Mouse (Mus musculus) limb, embryonic 12.5 days (tissue): Measurements from ENCODE around the gene Fam155a. TPM values are rescaled to one million over a fixed set of nuclear protein-coding genes. Genes with fewer than 3 reads are reported as not detected.

Experiments used
- ATAC-seq: fragments of 200-750 bp; cut with Nextera tagmentation; 2 replicates; pipeline ENCODE4 v1.8.0; 2017; ENCODE audit warnings: low read depth, moderate TSS enrichment; ENCODE audit not compliant: insufficient number of reproducible peaks, insufficient read depth, low FRiP score, low TSS enrichment
- H3K27ac ChIP-seq: fragments of 300-500 bp; sonication (generic); 2 replicates; pipeline ENCODE4 v1.5.1; 2016; ENCODE audit warnings: mild to moderate bottlenecking, moderate library complexity
- H3K27me3 ChIP-seq: fragments of 300-500 bp; sonication (generic); 2 replicates; pipeline ENCODE4 v1.6.1; 2016; ENCODE audit warnings: mild to moderate bottlenecking, moderate library complexity
- H3K36me3 ChIP-seq: fragments of 300-500 bp; sonication (generic); 2 replicates; pipeline ENCODE4 v1.6.1; 2016; ENCODE audit warnings: mild to moderate bottlenecking, moderate library complexity
- H3K4me1 ChIP-seq: fragments of 300-500 bp; sonication (generic); replicated peaks from 2 replicates; pipeline ENCODE4 v1.6.1; 2016
- H3K4me2 ChIP-seq: fragments of 300-500 bp; sonication (generic); 2 replicates; pipeline ENCODE4 v1.6.1; 2016; ENCODE audit warnings: mild to moderate bottlenecking, moderate library complexity
- H3K4me3 ChIP-seq: fragments of 300-500 bp; sonication (generic); replicated peaks from 2 replicates; pipeline ENCODE4 v1.5.1; 2016; ENCODE audit warnings: mild to moderate bottlenecking
- H3K9ac ChIP-seq: fragments of 300-500 bp; sonication (generic); replicated peaks from 2 replicates; pipeline ENCODE4 v1.6.1; 2016; ENCODE audit warnings: mild to moderate bottlenecking, moderate library complexity
- H3K9me3 ChIP-seq: fragments of 300-500 bp; sonication (generic); 2 replicates; pipeline ENCODE4 v1.6.1; 2016; ENCODE audit warnings: mild to moderate bottlenecking, moderate library complexity
- WGBS: fragments of 180-500 bp; shearing (Covaris S2); methylation state at CpG from one replicate; pipeline ENCODE4 v1.1.7; 2016; 5-methylcytosine and 5-hydroxymethylcytosine counted together
- polyA plus RNA-seq: library from polyadenylated mRNA; unstranded; fragments of >200 nt; fragmentation: Nextera tagmentation; extraction: Ambion mirVana; gene quantifications from 2 replicates; pipeline ENCODE4 v1.2.1, GENCODE M21; 2016

Gene Fam155a
- polyA plus RNA-seq, 1 experiment from 2014 or later: 0.99 TPM

DNA sequence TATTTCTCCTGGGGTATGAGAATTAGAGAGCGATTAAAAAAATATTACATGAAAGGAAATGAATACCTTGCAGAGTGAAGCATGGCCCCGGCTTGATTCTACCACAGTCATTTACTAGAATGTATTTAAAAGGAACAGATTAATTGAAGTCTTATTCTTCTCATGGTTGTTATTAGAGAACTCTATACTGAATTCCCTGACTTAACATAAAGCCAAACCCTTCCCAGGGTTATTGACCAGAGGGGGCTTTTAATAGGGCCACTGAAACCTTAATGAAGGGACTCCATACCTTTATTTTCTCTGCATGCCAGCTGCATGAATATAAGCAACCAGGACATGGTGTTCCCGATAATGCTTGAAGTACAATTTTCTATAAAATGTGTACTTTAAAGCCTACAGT lies 221.8 kb downstream of the Fam155a start:
- H3K27ac ChIP-seq: no peak overlapping the region
- H3K4me2 ChIP-seq: no peak overlapping the region
- no peaks in the 10 kb centered on the region for H3K36me3 ChIP-seq
- H3K4me3 ChIP-seq: no peak overlapping the region
- peak; percentile 71; the same call in 1 of the 2 replicates for ATAC-seq
- no peaks in the 10 kb centered on the region for H3K9me3 ChIP-seq
- H3K27me3 ChIP-seq: no peaks in the 10 kb centered on the region
- no peaks in the 10 kb centered on the region for H3K4me1 ChIP-seq
- 57% methylated on average over 3 of the region's 3 CpGs for WGBS
- no peak overlapping the region for H3K9ac ChIP-seq

GRCm38 (mm10) chr8:9547558-9547954 lies 223.4 kb downstream of the Fam155a start:
- 65% methylated on average over 2 of the region's 2 CpGs for WGBS
- H3K4me3 ChIP-seq: no peak overlapping the region
- H3K36me3 ChIP-seq: no peaks in the 10 kb centered on the region
- no peaks in the 10 kb centered on the region for H3K27me3 ChIP-seq
- H3K9me3 ChIP-seq: no peaks in the 10 kb centered on the region
- ATAC-seq: no peak
- no peak overlapping the region for H3K9ac ChIP-seq
- no peak overlapping the region for H3K4me2 ChIP-seq
- H3K27ac ChIP-seq: no peak overlapping the region
- H3K4me1 ChIP-seq: no peaks in the 10 kb centered on the region

- Histone ChIP-seq H3K4me2 (no peak overlapping the region), H3K4me3 (no peak overlapping the region), H3K27me3 (no peaks in the 10 kb centered on the region), H3K4me1 (no peaks in the 10 kb centered on the region), H3K36me3 (no peaks in the 10 kb centered on the region), H3K27ac (no peak overlapping the region), H3K9me3 (no peaks in the 10 kb centered on the region), H3K9ac (no peak overlapping the region)
- 78% methylated on average over 6 of the region's 6 CpGs for WGBS
- ATAC-seq: no peak
These were observed 223.9 kb downstream of the Fam155a start for GRCm38 (mm10) chr8:9546919-9547557.

DNA sequence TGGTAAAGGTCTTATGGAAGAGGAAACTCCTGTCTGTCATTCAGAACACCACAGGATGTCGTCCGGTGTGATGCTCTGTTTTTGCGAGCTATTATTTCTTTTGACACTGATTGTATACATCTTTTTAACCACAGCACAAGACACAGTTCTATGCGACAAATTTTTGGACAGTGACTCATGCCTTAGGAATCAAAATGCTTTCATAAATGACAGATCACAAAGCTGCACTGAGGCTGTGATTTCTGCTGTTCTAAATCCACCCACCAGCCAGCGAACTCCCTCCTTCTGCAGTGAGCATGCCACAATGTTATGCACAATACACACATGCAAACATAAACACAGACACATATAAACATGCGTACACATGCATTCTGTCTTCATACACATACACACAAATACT lies 224.5 kb downstream of the Fam155a start:
- no peaks in the 10 kb centered on the region for H3K27me3 ChIP-seq
- no peaks in the 10 kb centered on the region for H3K4me1 ChIP-seq
- no peak overlapping the region for H3K9ac ChIP-seq
- no peak overlapping the region for H3K27ac ChIP-seq
- ATAC-seq: no peak
- no peak overlapping the region for H3K4me3 ChIP-seq
- H3K36me3 ChIP-seq: no peaks in the 10 kb centered on the region
- H3K4me2 ChIP-seq: no peak overlapping the region
- no peaks in the 10 kb centered on the region for H3K9me3 ChIP-seq
- 86% methylated on average over 6 of the region's 6 CpGs for WGBS

DNA sequence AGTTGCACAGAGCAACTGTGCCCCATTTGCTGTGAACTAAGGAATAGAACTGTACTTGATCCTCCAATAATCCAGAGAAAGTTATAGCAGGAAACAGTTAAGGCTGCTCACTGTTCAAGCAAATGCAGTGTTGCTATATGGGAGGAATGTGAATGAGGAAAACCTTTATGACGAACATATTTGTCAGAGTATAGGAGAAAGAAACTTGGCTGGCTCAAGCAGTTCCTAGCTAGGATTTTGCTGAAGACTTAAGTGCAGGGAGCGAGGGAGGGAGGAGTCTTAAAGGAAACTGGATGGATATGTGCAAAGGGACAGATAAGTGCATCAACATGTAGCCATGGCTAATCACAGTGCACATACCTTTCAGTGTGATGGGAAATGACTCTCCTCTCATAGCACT lies 225.3 kb downstream of the Fam155a start:
- Histone ChIP-seq H3K27me3 (no peaks in the 10 kb centered on the region), H3K27ac (no peak overlapping the region), H3K36me3 (no peaks in the 10 kb centered on the region), H3K4me1 (no peaks in the 10 kb centered on the region), H3K4me3 (no peak overlapping the region), H3K4me2 (no peak overlapping the region), H3K9me3 (no peaks in the 10 kb centered on the region), H3K9ac (no peak overlapping the region)
- WGBS: 72% methylated on average over 2 of the region's 2 CpGs
- no peak for ATAC-seq

- H3K9me3 ChIP-seq: peaks cover 3% of the 10 kb centered on the region; the same call in 1 of the 2 replicates
These were observed 235.1 kb downstream of the Fam155a start for GRCm38 (mm10) chr8:9535730-9536372.

GRCm38 (mm10) chr8:9526515-9526914 lies 244.4 kb downstream of the Fam155a start:
- no peaks in the 10 kb centered on the region for H3K4me1 ChIP-seq
- H3K9me3 ChIP-seq: peaks cover 5% of the 10 kb centered on the region; the same call in 1 of the 2 replicates
- H3K9ac ChIP-seq: no peak overlapping the region
- H3K4me3 ChIP-seq: no peak overlapping the region
- WGBS: 79% methylated on average over 3 of the region's 3 CpGs
- H3K27ac ChIP-seq: no peak overlapping the region
- no peaks in the 10 kb centered on the region for H3K27me3 ChIP-seq
- H3K4me2 ChIP-seq: no peak overlapping the region
- no peaks in the 10 kb centered on the region for H3K36me3 ChIP-seq
- no peak for ATAC-seq

More at GRCm38 (mm10) chr8:9535730-9536372, 235.1 kb downstream of the Fam155a start:
- Histone ChIP-seq H3K9ac (no peak overlapping the region), H3K36me3 (no peaks in the 10 kb centered on the region), H3K27me3 (no peaks in the 10 kb centered on the region), H3K4me1 (no peaks in the 10 kb centered on the region; the same call in 1 of the 2 replicates), H3K4me2 (no peak overlapping the region), H3K27ac (no peak overlapping the region), H3K4me3 (no peak overlapping the region)
- ATAC-seq: peak; percentile 56; the same call in 1 of the 2 replicates
- WGBS: 53% methylated on average over 5 of the region's 5 CpGs

DNA sequence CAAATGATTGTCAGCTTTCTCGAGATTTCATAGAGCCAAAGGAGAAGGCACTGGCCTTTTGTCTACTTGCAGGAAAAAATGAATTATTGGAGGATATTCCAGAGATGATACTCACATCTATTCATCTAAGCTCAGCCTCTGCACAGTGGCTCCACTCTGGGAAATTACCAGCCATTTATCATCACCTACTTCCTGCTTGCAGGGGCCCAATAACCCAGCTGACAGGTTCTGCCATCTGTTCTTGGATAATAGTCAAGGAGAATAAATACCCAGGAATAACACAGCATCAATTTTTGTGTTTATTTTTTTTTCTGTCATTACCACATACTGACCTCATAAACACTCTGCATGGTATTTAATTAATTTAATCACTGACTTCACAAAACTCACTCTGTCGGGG lies 249.4 kb downstream of the Fam155a start:
- H3K27ac ChIP-seq: no peak overlapping the region
- H3K9ac ChIP-seq: no peak overlapping the region
- ATAC-seq: no peak
- 72% methylated on average over 2 of the region's 2 CpGs for WGBS
- no peaks in the 10 kb centered on the region for H3K9me3 ChIP-seq
- H3K27me3 ChIP-seq: no peaks in the 10 kb centered on the region
- no peak overlapping the region for H3K4me2 ChIP-seq
- H3K4me1 ChIP-seq: no peaks in the 10 kb centered on the region
- H3K36me3 ChIP-seq: no peaks in the 10 kb centered on the region
- H3K4me3 ChIP-seq: no peak overlapping the region

GRCm38 (mm10) chr8:9500751-9501150 lies 270.2 kb downstream of the Fam155a start:
- H3K4me3 ChIP-seq: no peak overlapping the region
- H3K9me3 ChIP-seq: no peaks in the 10 kb centered on the region
- no peaks in the 10 kb centered on the region for H3K27me3 ChIP-seq
- WGBS: 60% methylated on average over 6 of the region's 6 CpGs
- H3K4me2 ChIP-seq: no peak overlapping the region
- H3K9ac ChIP-seq: no peak overlapping the region
- ATAC-seq: no peak
- H3K4me1 ChIP-seq: no peaks in the 10 kb centered on the region
- H3K36me3 ChIP-seq: no peaks in the 10 kb centered on the region
- no peak overlapping the region for H3K27ac ChIP-seq

- Histone ChIP-seq H3K36me3 (no peaks in the 10 kb centered on the region), H3K9ac (no peak overlapping the region), H3K27me3 (0 out of 2 replicates have a peak, but pooled peaks cover 2% of the 10 kb centered on the region), H3K9me3 (no peaks in the 10 kb centered on the region), H3K4me2 (no peak overlapping the region), H3K4me3 (no peak overlapping the region), H3K4me1 (no peaks in the 10 kb centered on the region), H3K27ac (no peak overlapping the region)
- WGBS: 16% methylated on average over 1 of the region's 1 CpGs
- no peak for ATAC-seq
These were observed 276.7 kb downstream of the Fam155a start for GRCm38 (mm10) chr8:9494225-9494598.

- Histone ChIP-seq H3K9me3 (no peaks in the 10 kb centered on the region), H3K27me3 (0 out of 2 replicates have a peak, but pooled peaks cover 2% of the 10 kb centered on the region), H3K4me3 (no peak overlapping the region), H3K9ac (no peak overlapping the region), H3K27ac (no peak overlapping the region), H3K36me3 (no peaks in the 10 kb centered on the region), H3K4me1 (no peaks in the 10 kb centered on the region), H3K4me2 (no peak overlapping the region)
- WGBS: 49% methylated on average over 8 of the region's 8 CpGs
- no peak for ATAC-seq
These were observed 277.3 kb downstream of the Fam155a start for GRCm38 (mm10) chr8:9493557-9494224.
